Mouse (Mus musculus): ENCODE measurements around the gene Adam17.
A peak's percentile ranks its signal among the peaks of the same experiment; 100 is the strongest.

Gene Adam17

DNA sequence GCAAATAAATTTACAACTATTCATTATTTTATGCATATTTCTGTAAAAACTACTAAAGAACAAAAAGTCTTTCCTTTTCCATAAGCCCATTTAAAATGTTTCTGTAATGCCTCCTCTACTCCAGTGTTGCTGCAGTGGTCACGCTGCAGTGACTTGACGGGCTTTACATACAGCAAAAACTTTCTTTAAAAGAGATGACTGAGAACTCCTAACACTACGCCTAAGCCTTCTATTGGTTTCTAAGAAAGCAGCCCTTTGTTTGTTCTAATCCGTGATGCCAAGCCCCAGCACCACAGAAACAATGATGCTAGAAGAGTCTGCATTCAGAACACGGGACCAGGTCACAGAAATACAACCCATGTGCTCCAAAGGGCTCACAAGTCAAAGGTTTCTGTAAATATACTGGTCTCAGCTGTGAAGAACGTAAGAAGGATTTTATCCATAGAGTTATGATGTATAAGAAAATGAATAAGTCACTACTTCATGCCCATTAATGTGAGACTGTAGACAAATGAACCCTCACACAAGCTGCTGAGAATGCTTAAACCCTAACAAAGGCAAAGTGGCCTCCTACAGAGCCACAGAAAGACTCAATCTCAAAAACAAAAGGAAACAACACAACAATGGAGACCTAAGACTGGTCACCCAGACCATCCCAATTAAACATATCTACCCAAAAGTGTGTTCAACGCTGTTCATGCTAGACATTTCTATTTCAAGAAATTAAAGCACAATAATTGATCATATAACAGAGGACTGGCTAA, 23.1 kb downstream of the Adam17 start:
- no peak for DNase-seq

DNA sequence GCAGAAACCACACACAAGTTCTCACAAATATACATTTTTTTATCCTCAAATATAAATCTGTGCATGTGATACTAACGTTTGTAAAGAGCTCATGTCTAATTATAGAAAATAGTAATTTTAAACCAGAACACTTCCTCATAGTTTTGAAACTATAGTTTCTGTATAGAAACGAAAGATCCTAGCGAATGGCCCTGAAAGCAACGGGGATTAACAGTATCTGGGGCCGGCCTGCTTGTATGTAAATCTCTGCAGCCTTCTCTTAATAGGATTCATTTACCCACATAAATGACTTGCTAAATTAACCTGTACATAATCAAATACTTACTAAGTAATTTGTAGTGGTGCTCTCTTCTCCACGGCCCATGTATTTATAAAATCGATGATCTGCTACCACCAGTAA, 26.5 kb downstream of the Adam17 start:
- DNase-seq, result no peak

DNA sequence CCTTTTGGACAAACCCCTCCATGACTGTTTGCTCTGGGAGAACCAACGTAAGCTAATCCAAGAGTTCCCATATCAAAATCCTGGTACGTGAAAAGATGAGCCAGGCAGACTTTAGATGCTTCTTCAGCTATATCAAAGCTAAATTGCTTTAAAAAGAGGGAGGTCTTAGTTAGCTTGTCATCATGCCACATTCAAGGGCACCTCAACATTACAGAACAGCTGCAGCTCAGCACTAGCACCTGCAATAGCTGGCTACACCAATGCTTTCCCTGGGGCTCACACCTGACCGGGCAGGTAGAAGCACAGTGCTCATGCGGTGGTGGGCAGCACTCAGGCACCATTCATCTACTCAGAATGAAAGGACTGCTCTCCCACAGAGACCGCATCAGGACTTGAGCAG, 32.8 kb downstream of the Adam17 start:
- no peak for DNase-seq

DNA sequence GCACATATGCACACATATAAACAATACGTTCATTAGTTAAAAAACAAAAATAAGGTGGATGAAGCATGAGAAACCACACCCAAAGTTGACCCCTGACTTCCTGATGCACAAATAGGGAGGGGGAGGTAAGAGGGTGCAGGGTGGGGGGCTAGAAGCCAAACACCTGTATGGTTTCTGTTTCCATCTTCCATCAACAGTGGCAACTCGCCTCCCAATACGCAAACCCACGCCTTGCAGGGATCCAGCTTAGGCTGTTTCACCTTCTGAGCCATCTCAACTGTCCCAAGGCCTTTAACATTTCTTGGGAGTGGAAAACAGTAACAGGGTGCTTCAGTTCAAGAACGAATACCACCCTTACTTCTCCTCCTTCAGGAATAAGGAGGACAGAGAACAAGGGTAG, 36.3 kb downstream of the Adam17 start:
- DNase-seq, result no peak

DNA sequence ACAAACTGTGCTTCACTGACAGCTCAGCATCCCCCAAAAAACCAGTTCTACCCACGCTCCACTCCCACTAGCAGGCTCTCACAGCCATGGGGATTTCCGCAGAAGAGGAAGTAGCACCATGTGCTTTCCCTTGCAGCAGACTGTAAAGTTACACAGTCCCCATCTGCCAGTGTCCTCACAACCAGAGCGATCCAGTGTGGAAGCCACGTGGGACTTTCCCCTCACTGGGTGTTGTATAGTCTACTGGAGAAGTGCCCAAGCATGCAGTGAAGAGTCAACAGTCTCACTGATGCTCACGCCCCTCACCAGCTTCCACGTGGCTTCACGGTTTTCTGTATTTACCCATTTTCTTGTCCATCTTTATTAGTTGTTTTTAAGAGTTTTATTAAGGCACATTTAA, 37.6 kb downstream of the Adam17 start:
- no peak for DNase-seq

DNA sequence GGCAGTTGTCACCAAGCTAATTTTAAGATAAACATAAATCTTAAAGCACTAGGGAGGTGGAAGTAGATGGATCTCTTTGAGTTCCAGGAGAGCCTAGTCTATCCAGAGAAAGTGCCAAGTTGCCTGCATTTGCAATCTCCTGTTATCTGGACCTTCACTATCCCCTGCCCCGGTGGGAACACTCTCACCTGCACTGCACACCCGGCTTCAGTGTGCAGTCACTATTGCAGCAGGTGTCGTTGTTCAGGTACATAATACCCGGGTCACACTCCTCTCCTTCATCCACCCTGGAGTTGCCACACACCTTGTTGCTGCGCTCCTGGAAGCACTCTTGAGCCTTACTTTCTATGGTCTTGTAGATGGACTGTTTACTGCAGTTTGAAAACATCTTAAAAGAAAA, 39.7 kb downstream of the Adam17 start:
- no peak for DNase-seq

DNA sequence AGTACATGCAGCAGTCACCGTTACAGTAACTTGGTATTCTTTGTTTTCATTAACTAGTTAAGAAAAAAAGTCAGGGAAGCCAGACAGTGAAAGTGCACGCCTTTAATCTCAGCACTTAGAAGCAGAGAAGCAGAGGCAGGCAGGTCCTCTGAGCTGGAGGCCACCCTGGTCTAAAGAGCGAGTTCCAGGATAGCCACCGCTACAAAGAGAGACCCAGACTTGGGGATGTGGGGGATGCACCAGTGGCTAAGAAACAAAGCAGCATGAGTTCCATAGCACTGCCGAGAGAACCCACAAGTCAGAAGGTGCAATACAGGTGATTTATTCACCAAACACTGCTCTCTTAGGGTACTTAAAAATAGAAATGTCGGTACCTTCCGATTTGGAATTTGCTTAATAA, 40.4 kb downstream of the Adam17 start:
- DNase-seq, result no peak

DNA sequence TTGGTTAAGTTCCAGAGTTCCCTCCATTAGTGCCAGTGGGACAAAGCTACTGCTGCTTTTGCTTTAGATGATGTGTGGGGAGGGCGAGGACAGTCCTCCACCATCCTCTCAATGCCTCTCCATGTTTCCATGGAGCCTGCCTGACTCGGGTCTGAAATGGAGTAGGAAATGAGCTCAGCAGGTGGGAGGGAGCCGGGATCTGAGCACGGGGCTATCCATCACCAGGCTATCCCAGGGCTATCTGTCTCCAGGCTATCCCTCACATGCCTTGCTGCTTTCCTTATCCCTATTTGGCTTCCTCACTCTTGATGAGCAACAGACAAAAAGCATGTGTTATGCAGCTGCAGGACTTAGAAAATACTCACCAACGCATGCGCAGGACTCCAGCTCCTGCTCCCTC, 41.7 kb downstream of the Adam17 start:
- DNase-seq, result no peak

DNA sequence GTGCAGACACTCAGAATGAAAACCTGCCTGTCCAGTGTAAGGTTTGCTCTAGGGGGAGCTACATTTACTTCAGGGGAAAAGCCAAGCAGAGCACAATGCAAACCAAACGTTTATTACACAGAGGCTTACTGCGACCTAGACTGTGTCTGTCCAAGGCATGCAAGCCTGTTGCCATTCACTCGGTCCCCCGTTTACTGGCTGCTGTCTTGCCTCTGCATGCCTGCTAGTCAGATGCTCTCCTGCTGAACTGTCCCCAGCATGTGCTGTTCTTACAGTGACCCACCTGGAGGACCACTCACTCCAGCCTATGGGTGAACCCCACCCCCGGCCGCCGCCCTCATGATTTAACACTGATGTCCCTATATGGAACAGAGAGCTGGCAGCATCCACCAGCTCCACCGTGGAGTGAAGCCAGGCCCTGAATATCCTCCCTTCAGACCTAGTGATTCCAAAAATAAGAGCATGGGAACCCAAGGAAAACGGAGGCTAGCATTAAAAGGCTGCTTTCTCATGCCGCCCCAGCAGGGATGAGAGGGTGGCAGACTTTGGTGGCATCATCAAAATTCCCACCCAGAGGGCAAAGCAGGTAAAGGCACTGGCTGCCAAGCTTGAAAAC, 42.4 kb downstream of the Adam17 start:
- DNase-seq, result no peak

DNA sequence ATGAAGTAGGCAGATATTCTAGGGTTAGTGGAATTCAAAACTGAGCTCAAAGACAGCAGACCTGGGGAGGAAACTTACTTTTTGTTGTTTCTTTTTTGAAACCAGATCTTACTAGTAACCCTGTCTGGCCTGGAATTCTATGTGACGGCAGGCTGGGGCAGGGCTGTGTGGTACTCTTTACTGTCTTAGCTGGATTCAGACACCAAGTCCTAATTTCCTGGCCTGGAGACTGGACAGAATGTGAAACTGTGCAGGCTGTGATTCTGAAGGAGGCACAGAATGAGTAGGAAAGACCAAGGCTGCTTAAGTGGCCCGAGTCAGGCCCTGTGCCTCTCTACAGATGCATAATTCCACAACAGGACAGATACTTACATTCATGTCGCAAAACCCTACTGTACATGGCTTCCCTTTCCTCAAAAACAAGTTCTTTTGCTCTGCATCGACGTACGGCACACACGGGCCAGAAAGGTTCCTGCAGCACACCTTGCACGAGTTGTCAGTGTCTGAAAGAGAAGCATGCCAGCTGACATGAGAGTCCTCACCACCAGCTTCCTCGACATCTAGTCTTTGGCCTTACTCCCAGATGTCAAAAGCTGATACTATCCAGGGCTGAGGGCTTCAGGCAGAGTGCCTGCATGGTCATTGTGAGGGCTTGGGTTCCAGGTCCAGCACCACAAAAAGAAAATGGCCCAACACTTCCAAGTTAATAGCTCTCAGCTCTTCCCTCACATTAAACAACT, 43.6 kb downstream of the Adam17 start:
- DNase-seq, result no peak

DNA sequence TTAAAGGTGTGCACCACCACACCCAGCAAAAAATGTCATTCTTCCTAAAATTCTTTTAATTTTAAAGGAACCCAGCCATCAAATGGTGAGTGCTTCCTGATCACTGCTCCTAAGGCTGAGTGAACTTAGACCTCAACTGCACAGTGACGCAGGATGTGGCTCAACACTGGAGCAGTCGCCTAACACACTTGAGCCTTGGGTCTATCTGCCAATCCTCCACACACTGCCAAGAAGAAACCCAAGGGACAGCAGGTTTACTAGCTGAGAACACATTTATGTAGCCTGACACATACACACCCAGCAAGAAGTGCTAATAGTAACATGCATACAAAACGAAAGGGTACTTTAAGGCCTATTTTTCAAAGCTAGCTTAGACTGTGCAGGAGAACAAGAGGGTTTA, 47.1 kb downstream of the Adam17 start:
- DNase-seq, result no peak

DNA sequence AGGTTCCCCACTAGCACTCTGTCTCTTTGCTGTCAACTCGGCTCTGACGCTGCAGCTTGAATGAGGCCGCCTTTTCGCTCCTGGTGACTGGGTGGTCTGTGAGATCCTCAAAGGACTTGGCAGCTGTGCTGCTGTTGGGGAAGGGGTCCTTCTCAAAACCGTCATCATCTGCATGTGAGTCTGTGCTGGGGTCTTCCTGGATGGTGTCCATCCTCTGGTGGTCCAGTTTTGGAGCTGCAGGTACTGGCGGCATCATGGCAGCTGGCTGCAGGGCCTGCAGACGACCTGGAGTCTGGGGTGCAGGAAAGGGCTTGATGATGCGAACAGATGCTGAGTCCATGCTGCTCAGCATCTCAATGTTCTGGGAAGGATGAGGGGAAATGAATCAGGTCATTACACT, 48.2 kb downstream of the Adam17 start:
- DNase-seq, result no peak

DNA sequence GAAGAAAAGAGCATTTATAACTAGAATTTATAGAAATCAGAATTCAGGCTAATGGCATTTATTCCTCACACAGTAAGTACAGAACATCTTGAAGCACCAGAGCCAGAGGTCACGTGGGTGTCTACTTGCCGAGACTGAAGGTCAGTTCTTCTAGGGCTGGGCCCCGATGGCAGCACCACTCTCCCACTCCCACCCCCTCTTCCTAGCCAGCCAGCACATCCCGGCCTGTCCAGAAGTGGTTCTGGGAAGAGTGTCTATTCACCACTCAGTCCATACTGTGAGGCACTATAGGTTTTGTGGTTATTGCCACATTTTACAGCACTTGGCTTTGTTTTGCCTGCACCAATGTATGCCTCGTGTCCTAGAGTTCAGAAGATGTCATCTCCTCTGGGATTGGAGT, 49.3 kb downstream of the Adam17 start:
- DNase-seq, result no peak

DNA sequence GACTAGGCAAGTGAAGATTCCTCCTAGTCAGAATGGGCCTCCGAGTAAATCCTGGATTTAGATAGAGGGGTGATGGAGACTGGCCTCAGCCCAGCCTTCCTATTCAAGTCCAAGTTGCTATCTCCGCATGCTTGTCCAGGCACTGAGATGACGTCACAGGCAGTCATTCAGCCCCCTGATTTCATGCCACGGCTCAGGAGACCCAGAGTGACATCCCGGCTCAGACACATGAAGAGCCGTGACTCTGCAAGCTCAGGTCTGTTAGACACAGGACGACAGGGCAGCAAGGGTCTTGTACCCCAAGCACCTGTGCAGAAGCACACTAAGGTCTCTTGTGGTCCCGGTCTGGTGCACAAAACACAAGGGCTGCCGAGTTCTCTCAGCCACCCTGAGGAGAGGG, 50.6 kb downstream of the Adam17 start:
- DNase-seq, result no peak

DNA sequence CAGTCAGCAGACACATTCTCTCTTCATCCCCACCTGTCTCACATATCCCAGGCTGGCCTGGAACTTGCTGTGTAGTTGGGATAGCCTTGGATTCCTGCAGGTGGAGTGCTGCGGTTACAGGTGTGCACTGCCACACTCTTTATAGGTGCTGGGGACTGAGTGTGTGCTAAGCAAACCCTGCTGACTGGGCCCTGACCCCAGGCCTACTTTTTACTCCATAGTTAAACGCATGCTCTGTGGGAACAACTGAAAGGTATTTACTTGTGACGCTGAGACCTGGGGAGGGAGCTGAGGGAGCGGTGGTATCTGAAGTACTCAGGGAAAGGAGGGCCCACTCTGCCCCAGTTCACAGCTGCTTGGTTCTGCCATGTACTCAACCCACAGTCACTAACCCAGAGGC, 51.1 kb downstream of the Adam17 start:
- DNase-seq, result no peak

DNA sequence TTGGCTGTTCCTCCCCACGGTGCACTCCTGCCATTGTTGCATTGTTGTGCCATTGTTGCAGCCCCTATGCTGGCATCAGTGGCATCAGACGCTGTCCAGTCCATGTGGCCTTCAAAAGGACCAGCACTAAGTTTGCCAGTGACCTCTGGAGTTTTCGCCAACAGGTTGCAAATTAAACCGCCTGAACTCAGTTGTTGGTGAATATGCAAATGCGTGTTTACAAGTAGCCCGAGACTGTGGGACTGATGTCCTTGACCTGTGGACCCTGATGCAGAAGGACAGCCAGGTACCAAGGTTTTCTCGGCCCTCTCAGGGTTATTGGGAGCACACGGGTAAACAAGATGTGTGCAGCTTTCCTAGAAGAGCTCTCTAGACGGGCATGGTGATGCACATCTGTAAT, 52.3 kb downstream of the Adam17 start:
- DNase-seq, result no peak

DNA sequence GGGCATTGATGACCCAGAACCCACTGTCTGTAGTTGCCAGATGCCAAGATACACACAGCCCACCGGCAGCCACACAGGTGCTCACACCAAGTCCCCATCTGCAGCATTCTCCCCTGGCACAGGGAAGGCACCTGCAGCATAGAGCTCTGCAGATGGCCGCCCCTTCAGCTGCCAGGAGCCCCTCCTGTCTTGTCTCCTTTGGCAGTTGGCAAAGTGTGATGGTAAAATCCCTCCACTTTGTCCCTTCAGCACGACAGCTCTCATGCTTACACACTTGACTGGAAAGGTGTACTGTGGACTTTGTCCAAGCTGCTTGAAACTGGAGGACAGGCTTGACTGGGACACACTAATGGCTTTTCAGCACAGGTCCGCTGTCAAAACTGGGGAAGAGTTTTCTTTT, 53.1 kb downstream of the Adam17 start:
- peak; percentile 59 for DNase-seq

DNA sequence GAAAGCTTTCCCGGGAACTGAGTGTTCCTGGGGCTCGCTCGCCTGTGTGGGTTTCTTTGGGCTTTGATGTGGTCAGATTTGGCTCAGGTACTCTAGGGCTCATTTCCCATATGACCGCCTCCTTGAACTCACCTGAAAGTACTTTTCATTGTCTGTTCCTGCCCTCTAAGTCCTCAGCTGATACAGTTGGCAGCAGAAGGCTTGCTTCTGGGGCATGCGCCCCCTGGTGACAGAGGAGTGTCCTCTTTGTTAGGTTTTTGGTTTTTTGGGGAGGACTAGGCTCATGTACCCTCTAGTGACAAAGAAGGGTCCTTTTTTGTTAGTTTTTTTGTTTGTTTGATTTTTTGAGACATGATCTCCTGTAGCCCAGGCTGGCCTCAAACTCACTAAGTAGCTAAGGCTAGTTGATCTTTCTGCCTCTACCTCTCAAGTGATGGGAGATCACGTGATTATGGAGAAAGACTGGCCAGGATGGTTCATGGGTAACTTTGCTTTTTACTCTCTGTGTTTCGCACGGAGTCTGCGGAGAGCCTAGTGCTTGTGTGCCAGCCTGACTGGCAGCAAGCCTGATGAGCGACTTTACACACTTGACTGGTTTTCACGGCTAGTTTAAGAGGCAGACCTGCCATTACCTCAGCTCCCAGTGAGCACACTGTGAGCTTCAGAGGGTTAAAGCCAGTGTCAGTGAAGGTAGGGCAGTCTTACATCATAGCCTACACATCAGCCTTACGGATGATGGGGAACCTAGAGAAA, 55.1 kb downstream of the Adam17 start:
- DNase-seq, result peak; percentile 68

DNA sequence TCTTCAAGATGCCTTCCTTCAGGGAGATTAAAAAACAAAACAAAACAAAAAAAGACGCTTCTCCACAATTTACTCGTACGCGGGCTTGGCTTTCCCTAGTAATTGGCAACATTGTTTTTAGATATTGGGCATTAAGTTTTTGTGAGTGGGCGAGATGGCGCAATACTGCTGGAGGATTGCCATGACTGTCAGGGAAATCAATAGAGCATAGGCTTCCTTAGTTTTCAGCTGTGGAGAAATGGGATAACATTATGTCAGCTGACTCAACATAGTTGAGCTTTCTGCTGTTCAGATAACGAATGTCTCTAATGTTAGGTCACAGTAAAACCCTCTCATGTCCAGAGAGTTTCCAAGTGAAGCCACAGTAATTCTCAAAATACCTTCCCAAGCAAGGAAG, 56.6 kb downstream of the Adam17 start:
- DNase-seq, result peak; percentile 34

DNA sequence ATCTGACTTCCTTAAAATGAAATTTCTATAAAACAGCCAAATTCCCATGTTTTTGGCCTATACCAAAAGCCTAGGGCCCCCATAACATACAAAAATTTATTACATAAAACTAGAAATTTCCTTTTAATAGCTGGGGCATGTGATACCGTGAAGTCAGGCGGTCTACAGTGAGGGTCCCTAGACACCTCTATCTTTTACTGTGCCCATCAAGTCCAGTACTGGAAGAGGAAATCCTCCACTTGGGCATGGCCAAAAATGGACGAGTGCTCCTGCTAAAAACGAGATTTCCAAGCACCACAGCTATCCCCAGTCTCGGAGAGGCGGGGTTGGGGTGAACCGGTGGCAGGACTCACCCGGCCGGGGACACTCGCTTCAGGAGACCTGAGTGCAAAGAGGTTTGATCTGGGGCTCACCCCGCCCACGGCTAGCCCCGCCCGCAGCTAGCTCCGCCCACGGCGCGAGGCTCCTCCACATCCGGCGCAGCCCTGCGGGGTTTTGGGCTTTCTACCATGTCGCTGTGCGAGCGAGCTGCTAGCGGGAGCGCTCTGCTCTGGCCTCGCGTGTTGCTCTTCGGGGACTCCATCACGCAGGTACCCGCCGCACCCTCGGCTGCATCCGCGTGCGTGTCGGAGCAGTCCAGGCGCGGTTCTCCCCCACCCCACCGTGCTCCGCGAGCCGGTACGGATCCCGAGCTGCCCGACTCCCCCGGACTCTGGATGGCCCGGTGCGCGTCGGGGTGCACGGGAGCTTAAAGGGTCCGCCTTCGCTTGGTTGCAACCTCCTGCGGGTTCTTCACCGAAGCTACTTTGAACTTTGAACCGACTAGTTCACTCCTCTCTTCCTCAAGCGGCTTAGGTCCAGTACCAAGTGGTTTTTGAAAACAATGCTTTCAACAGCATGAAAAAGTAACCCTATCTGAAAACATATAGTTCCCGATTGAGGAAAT, 57.2 kb downstream of the Adam17 start, which contains the start of gene Iah1:
Gene Iah1, plus strand, starts transcription at position 467 of the 946 bp plus-strand sequence.
- peak; percentile 87 for DNase-seq

DNA sequence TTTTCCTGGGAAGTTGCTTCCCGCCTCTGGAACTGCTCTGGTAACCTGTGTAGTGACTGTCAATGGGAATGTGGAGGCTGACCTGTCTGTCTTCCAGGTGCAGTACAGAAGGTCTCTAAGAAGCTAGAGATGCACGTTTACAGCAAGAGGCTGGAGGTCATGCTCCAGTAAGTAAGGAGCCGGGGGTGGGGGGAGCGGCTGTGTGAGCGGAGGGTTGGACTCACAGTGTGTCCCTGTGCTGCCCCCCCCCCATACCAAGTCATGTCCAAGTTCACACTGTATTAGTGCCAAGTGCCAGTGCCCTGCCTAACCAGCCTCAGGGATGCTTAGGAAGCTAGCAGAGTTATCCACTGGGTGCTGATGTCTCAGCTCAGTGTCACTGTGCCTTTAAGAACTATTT, 61.2 kb downstream of the Adam17 start:
- DNase-seq, result no peak

DNA sequence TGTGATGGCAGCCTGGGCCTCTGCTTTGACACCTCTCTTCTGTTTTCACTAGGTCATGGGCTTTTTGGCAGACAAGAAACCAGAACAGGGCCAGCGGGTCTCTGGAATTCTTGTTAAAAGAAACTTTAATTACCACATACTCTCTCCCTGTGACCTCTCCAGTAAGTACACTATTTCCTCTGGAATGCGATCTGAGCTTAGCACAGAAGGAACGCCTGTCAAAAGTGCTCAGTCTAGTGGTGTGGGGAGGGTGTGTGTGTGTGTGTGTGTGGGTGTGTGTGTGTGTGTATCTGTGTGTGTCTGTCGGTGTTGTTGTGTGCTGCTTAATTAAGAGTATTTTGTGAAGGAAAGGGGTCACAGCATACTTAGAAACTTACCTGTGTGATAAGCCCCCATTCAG, 66.7 kb downstream of the Adam17 start:
- no peak for DNase-seq
